In the genomic region with DNA sequence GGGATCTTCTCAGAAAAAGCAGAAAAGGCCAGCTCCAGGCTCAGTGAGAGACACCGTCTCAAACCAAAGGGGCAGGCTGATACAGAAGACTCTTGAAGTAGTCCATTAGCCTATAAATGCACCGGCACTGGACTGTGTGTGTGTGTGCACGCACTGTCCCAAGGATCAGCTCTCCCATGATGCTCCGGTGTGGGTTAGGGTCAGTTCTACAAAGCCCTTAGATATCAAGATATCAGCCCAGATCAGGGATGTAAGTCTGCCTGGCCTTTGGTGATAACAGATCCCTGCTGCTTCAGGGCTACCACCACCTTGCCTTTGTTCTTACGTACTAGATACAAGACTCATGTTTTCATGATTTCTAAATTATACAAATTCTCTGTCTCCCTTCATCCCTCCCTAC, we compare ENCODE assay signal across 19 mouse cellular contexts.
A peak's percentile ranks its signal among the peaks of the same experiment; 100 is the strongest.
DNase-seq lines count a peak whose midpoint lies in the region; ATAC-seq and TF ChIP-seq lines count a peak whose summit lies in the region.
"Had no signal": no experiment of that assay in that cellular context is flagged by ENCODE, and none has a peak within 500 bp of the region (broad histone marks: within the 10 kb centered on the region; RNA-seq: fewer than 3 reads in every experiment).

No protein-coding gene starts in this region.

- no peak overlapping the region for H3K4me2 ChIP-seq in liver, postnatal 0 days (ENCODE audit: low read depth, low read length)
- H3K4me2 ChIP-seq in liver, embryonic 14.5 days (ENCODE audit: low read depth), result no peak overlapping the region
- H3K4me2 ChIP-seq: forebrain, embryonic 13.5 days; heart, embryonic 13.5 days had no signal

- no peak overlapping the region for H3K27ac ChIP-seq in liver, postnatal 0 days (ENCODE audit: low read depth)
- no peak overlapping the region for H3K27ac ChIP-seq in liver, embryonic 14.5 days
- H3K27ac ChIP-seq: embryonic facial prominence, embryonic 10.5 days; forebrain, embryonic 13.5 days; heart, embryonic 13.5 days had no signal

- no peak for ATAC-seq in liver, postnatal 0 days
- ATAC-seq in liver, embryonic 14.5 days (ENCODE audit: insufficient read depth), result peak; percentile 52
- peak; percentile 76 for ATAC-seq in megakaryocyte-erythroid progenitor cell, adult 5-6 weeks (replicated peaks; ENCODE audit: low FRiP score, low TSS enrichment, poor library complexity, severe bottlenecking)
- no peak for ATAC-seq in CD4-positive, CD25-positive, alpha-beta regulatory T cell, adult 4 months
- ATAC-seq: forebrain, embryonic 13.5 days; forebrain, postnatal 0 days had no signal

- H3K27me3 ChIP-seq in liver, postnatal 0 days (ENCODE audit: insufficient read depth, low read length), result no peaks in the 10 kb centered on the region
- H3K27me3 ChIP-seq in liver, embryonic 14.5 days (ENCODE audit: control insufficient read depth, insufficient read depth, low read length), result no peaks in the 10 kb centered on the region
- H3K27me3 ChIP-seq: forebrain, embryonic 13.5 days; heart, embryonic 13.5 days had no signal

- no peak overlapping the region for H3K4me3 ChIP-seq in liver, postnatal 0 days (ENCODE audit: low read depth, low read length)
- H3K4me3 ChIP-seq in liver, embryonic 14.5 days (ENCODE audit: insufficient read depth in 1 of 2, low read depth in 2 of 2, low read length in 2 of 2), result no peak overlapping the region
- H3K4me3 ChIP-seq: embryonic facial prominence, embryonic 10.5 days; forebrain, embryonic 13.5 days; heart, embryonic 13.5 days had no signal

- WGBS in liver, postnatal 0 days (ENCODE audit: insufficient replicate concordance), result 69% methylated on average over 5 of the region's 5 CpGs
- 34% methylated on average over 5 of the region's 5 CpGs for WGBS in liver, embryonic 14.5 days (ENCODE audit: insufficient replicate concordance)

- peak; percentile 33 for DNase-seq in liver
- no peak for DNase-seq in liver, postnatal 0 days
- peak; percentile 19 for DNase-seq in c-Kit-positive CD71-positive TER-119-negative erythroid progenitor cells, embryonic 14.5 days (ENCODE audit: low read depth)
- peak in 2 of 3 experiments; percentile 25 to 31 for DNase-seq in liver, embryonic 14.5 days (ENCODE audit: low read depth in 3 of 3, low spot score in 3 of 3)
- DNase-seq in left cerebral cortex, postnatal 25 days (ENCODE audit: low spot score in 2 of 2), result no peak
- DNase-seq: adrenal gland, adult 2 months; adrenal gland, postnatal 25 days; B cell, adult 2 months; cerebellum, adult 2 months; cerebellum, postnatal 10 days; forebrain, postnatal 0 days; gastrocnemius, postnatal 36 days; heart, adult 11 months; heart, postnatal 36 days had no signal

- TF ChIP-seq EP300 in liver, postnatal 0 days (IDR thresholded peaks at IDR 0.05; ENCODE audit: low read depth), result no peak; the same call in 1 of the 2 replicates
- no peak for TF ChIP-seq EP300 in liver, embryonic 14.5 days (IDR thresholded peaks at IDR 0.05; ENCODE audit: low read depth)

- H3K9me3 ChIP-seq in liver, postnatal 0 days (ENCODE audit: low read length), result 0 out of 2 replicates have a peak, but pooled peaks cover 4% of the 10 kb centered on the region
- no peaks in the 10 kb centered on the region for H3K9me3 ChIP-seq in liver, embryonic 14.5 days (ENCODE audit: control insufficient read depth, low read length)
- H3K9me3 ChIP-seq: embryonic facial prominence, embryonic 10.5 days; forebrain, embryonic 13.5 days had no signal

- intact Hi-C loops in left cerebral cortex, postnatal 25 days (cut with DNase I), result loop anchor here (5.0 kb wide), 1 partner anchor 193 kb away; no protein-coding TSS in a partner anchor

- no peak for TF ChIP-seq CTCF in liver, postnatal 0 days (IDR thresholded peaks at IDR 0.05; ENCODE audit: low read depth)
- TF ChIP-seq CTCF in liver, embryonic 14.5 days (IDR thresholded peaks at IDR 0.05; ENCODE audit: low read depth), result no peak

- H3K9ac ChIP-seq in liver, postnatal 0 days (replicated peaks), result no peak overlapping the region
- no peak overlapping the region for H3K9ac ChIP-seq in liver, embryonic 14.5 days (replicated peaks)
- H3K9ac ChIP-seq: forebrain, embryonic 13.5 days; forebrain, postnatal 0 days; heart, embryonic 13.5 days had no signal

- no peaks in the 10 kb centered on the region for H3K4me1 ChIP-seq in liver, postnatal 0 days (ENCODE audit: insufficient read depth)
- peaks cover 0 to 9% of the 10 kb centered on the region in 2 experiments; a peak in 2 of 4 replicates for H3K4me1 ChIP-seq in liver, embryonic 14.5 days (replicated peaks; ENCODE audit: control insufficient read depth in 2 of 2, insufficient read depth in 2 of 2, low read length in 1 of 2)
- H3K4me1 ChIP-seq: forebrain, embryonic 13.5 days had no signal

- H3K36me3 ChIP-seq in liver, postnatal 0 days (replicated peaks; ENCODE audit: insufficient read depth, low read length), result 0 out of 2 replicates have a peak, but pooled peaks cover 11% of the 10 kb centered on the region
- H3K36me3 ChIP-seq in liver, embryonic 14.5 days (replicated peaks; ENCODE audit: control insufficient read depth, insufficient read depth, low read depth), result no peaks in the 10 kb centered on the region
- H3K36me3 ChIP-seq: embryonic facial prominence, embryonic 10.5 days had no signal

Comparison
In these comparisons a context has a peak if more than half of its experiments do, and no peak if none do; other contexts are left out.
1. DNase-seq: peak in liver (single experiment), c-Kit-positive CD71-positive TER-119-negative erythroid progenitor cells, embryonic 14.5 days (single experiment) and liver, embryonic 14.5 days (2 of 3); none in liver, postnatal 0 days (single experiment) and left cerebral cortex, postnatal 25 days (0 of 2).
2. ATAC-seq: peak in liver, embryonic 14.5 days (single experiment) and megakaryocyte-erythroid progenitor cell, adult 5-6 weeks (single experiment); none in liver, postnatal 0 days (single experiment) and CD4-positive, CD25-positive, alpha-beta regulatory T cell, adult 4 months (single experiment).